Mouse (Mus musculus) embryonic facial prominence, embryonic 14.5 days (tissue): ENCODE results near the gene Uqcrh. TPM values are rescaled to one million over a fixed set of nuclear protein-coding genes. Genes with fewer than 3 reads are reported as not detected.
A peak's percentile ranks its signal among the peaks of the same experiment; 100 is the strongest.

ENCODE experiments used
- ATAC-seq: fragments of 200-750 bp; cut with Nextera tagmentation; 2 replicates; pipeline ENCODE4 v1.8.0; 2017; ENCODE audit warnings: low read depth, moderate number of reproducible peaks, moderate TSS enrichment
- DNase-seq: peaks from one replicate; pipeline ENCODE4 v3.0.0-alpha.2; 2015; ENCODE audit warnings: low spot score
- H3K27ac ChIP-seq: fragments of 300-500 bp; sonication (generic); replicated peaks from 2 replicates; pipeline ENCODE4 v1.5.1; 2014; ENCODE audit warnings: low read depth, mild to moderate bottlenecking, low read length, moderate library complexity
- H3K27me3 ChIP-seq: fragments of 300-500 bp; sonication (generic); replicated peaks from 2 replicates; pipeline ENCODE4 v1.6.1; 2014; ENCODE audit warnings: low read length; ENCODE audit not compliant: control insufficient read depth, insufficient read depth
- H3K36me3 ChIP-seq: fragments of 300-500 bp; sonication (generic); 2 replicates; pipeline ENCODE4 v1.6.1; 2014; ENCODE audit warnings: low read length, mixed read lengths; ENCODE audit not compliant: control insufficient read depth, insufficient read depth
- H3K4me1 ChIP-seq: fragments of 300-500 bp; sonication (generic); 2 replicates; pipeline ENCODE4 v1.6.1; 2014; ENCODE audit warnings: antibody characterized with exemption, low read length; ENCODE audit not compliant: control insufficient read depth, insufficient read depth
- H3K4me2 ChIP-seq: fragments of 300-500 bp; sonication (generic); 2 replicates; pipeline ENCODE4 v1.6.1; 2014; ENCODE audit warnings: low read depth, mild to moderate bottlenecking, low read length, moderate library complexity, mixed read lengths
- H3K4me3 ChIP-seq: fragments of 300-500 bp; sonication (generic); 2 replicates; pipeline ENCODE4 v1.5.1; 2014; ENCODE audit warnings: low read depth, mild to moderate bottlenecking, low read length
- H3K9ac ChIP-seq: fragments of 300-500 bp; sonication (generic); 2 replicates; pipeline ENCODE4 v1.6.1; 2014; ENCODE audit warnings: low read depth, mild to moderate bottlenecking, low read length, moderate library complexity, mixed read lengths
- H3K9me3 ChIP-seq: fragments of 300-500 bp; sonication (generic); 2 replicates; pipeline ENCODE4 v1.6.1; 2016; ENCODE audit warnings: low read length; ENCODE audit not compliant: control insufficient read depth
- WGBS: fragments of 180-500 bp; shearing (Covaris S2); extraction: QIAGEN DNeasy Blood & Tissue Kit; methylation state at CpG from one replicate; pipeline ENCODE4 v1.1.7; 2014; 5-methylcytosine and 5-hydroxymethylcytosine counted together
- polyA plus RNA-seq: library from polyadenylated mRNA; unstranded; fragments of >200 nt; fragmentation: Nextera tagmentation; extraction: Ambion mirVana; gene quantifications from 2 replicates; pipeline ENCODE4 v1.2.1, GENCODE M21; 2014

Gene Uqcrh
- polyA plus RNA-seq, 1 experiment from 2014 or later, result 572 TPM

DNA sequence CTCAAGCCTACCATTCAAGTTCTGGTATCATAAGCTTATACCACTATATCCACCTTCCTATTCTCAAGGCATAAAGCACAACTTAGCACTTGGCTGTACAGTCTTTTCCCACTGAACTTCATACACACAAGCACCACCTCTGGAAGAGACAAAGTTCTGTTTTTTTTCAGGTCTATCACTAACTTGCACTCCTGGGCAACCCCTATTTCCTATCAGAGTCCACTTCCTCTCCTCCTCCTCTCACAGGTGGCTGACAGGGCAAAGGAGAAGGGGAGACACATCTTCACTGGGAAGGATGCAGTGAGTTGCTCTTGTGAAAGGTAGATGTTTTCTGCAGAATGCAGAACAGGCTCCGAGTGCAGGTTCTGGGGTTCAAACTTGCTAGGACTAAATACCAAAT is 27.2 kb downstream of the Uqcrh start:
- Histone ChIP-seq H3K27me3 (no peaks in the 10 kb centered on the region), H3K9me3 (no peaks in the 10 kb centered on the region), H3K4me2 (no peak overlapping the region), H3K36me3 (peaks cover 29% of the 10 kb centered on the region; the same call in 1 of the 2 replicates), H3K4me1 (0 out of 2 replicates have a peak, but pooled peaks cover 5% of the 10 kb centered on the region), H3K4me3 (no peak overlapping the region), H3K27ac (no peak overlapping the region), H3K9ac (no peak overlapping the region)
- ATAC-seq (no peak), DNase-seq (no peak)
- 86% methylated on average over 1 of the region's 1 CpGs for WGBS

DNA sequence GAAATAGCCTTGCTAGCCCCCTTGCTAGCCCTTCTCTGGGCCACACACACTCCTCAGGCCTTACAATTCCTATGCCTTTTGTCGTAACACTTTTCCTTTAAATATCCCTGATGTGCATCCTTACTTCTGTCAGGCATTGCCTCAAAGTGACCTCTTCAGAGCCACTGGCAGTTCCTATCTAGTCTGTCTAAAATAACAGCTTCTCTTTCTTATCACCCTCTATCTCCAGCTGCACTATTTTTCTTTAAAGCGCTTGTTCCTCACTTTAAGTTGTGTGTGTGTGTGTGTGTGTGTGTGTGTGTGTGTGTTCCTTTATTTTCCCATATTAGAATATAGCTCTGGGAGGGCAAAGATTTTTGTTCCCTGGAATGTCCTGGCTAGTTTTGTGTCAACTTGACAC is 28.3 kb downstream of the Uqcrh start:
- 90% methylated on average over 2 of the region's 2 CpGs for whole genome bisulfite sequencing
- ATAC-seq (no peak), DNase-seq (no peak)
- no peak overlapping the region for H3K4me3 ChIP-seq
- no peak overlapping the region for H3K27ac ChIP-seq
- no peaks in the 10 kb centered on the region for H3K27me3 ChIP-seq
- H3K4me2 ChIP-seq, result no peak overlapping the region
- no peak overlapping the region for H3K9ac ChIP-seq
- H3K36me3 ChIP-seq, result peaks cover 37% of the 10 kb centered on the region
- H3K4me1 ChIP-seq, result no peaks in the 10 kb centered on the region
- no peaks in the 10 kb centered on the region for H3K9me3 ChIP-seq

DNA sequence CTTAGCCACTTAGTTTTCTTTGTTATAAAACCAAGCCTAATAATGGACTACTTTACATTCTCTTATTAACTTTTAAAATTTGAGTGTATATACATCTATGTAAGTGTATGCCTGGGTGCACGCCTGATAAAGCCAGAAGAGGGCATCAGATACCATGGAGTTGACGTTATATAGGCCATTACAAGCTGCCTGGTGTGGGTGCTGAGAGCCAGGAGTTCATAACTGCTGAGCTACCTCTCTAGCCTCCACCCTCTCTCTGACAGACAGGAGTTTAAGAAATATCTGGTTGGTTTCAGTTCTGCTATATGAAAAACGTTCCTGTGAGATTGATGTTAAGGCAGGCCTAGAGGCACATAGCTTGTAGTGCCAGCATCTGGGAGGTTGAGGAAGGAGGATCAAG is 32.7 kb downstream of the Uqcrh start:
- H3K27ac ChIP-seq, result no peak overlapping the region
- WGBS, result 68% methylated on average over 3 of the region's 3 CpGs
- no peaks in the 10 kb centered on the region for H3K9me3 ChIP-seq
- no peaks in the 10 kb centered on the region for H3K4me1 ChIP-seq
- H3K4me3 ChIP-seq, result no peak overlapping the region
- DNase-seq (no peak), ATAC-seq (no peak)
- H3K27me3 ChIP-seq, result no peaks in the 10 kb centered on the region
- no peak overlapping the region for H3K9ac ChIP-seq
- H3K4me2 ChIP-seq, result no peak overlapping the region
- peaks cover 34% of the 10 kb centered on the region for H3K36me3 ChIP-seq

- Histone ChIP-seq H3K4me1 (no peaks in the 10 kb centered on the region), H3K36me3 (peaks cover 37% of the 10 kb centered on the region), H3K27ac (no peak overlapping the region), H3K9ac (no peak overlapping the region), H3K9me3 (no peaks in the 10 kb centered on the region), H3K27me3 (no peaks in the 10 kb centered on the region), H3K4me3 (no peak overlapping the region), H3K4me2 (no peak overlapping the region)
- DNase-seq (no peak), ATAC-seq (no peak)
- WGBS, result 87% methylated on average over 2 of the region's 2 CpGs
Measured at GRCm38 (mm10) chr4:116040466-116040865, 34.4 kb downstream of the Uqcrh start.

DNA sequence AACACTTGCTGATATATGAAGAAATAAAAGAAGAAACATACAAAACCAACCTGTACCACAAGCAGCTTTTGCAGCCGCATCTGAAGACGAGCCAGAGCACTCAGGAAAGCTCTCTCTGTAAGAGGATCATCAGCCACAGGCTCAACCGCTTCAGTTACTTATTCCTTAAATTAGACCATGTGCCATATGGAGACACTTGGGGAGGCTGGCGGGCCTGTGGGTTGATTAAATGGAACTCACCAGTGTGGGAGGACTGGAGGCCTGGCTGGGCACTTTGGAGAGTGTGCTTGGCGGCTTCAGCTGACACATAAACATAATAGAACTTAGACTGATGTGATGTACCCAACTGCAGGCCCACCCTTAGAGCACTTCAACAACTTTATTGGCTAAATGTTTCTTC is 41.5 kb downstream of the Uqcrh start:
- WGBS, result 86% methylated on average over 5 of the region's 5 CpGs
- no peaks in the 10 kb centered on the region for H3K27me3 ChIP-seq
- H3K36me3 ChIP-seq, result peaks cover 34% of the 10 kb centered on the region
- H3K27ac ChIP-seq, result no peak overlapping the region
- no peak for ATAC-seq
- H3K4me2 ChIP-seq, result no peak overlapping the region
- no peak overlapping the region for H3K9ac ChIP-seq
- H3K4me3 ChIP-seq, result no peak overlapping the region
- DNase-seq, result no peak
- H3K9me3 ChIP-seq, result no peaks in the 10 kb centered on the region
- no peaks in the 10 kb centered on the region for H3K4me1 ChIP-seq

DNA sequence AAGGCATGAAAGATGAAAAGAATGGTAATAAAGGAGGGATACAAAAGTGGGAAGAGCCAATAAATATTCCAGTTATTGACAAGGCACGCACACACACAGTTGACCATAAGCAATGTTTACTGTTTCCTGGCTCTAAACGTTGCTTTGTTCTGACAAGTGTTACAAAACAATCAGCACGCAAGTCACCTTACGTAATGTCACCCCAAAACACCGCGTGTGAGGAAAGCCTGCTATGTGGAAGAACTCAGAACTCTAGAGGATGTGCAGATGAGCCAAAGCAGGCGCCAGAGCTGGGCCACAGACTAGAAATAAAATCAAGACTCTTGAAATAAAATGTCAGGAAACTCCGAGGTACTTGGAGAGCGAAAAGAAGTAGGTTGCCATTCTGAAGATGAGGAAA is 42.0 kb downstream of the Uqcrh start:
- H3K4me3 ChIP-seq, result no peak overlapping the region
- H3K4me2 ChIP-seq, result no peak overlapping the region
- ATAC-seq (no peak), DNase-seq (no peak)
- 87% methylated on average over 9 of the region's 9 CpGs for WGBS
- H3K9ac ChIP-seq, result no peak overlapping the region
- H3K27ac ChIP-seq, result no peak overlapping the region
- no peaks in the 10 kb centered on the region for H3K27me3 ChIP-seq
- no peaks in the 10 kb centered on the region for H3K9me3 ChIP-seq
- no peaks in the 10 kb centered on the region for H3K4me1 ChIP-seq
- peaks cover 34% of the 10 kb centered on the region for H3K36me3 ChIP-seq

- Histone ChIP-seq H3K9ac (peak within 1 kb of the TSS; percentile 61), H3K4me3 (peak within 1 kb of the TSS; percentile 62), H3K9me3 (no peaks in the 10 kb centered on the region), H3K27me3 (peaks cover 62% of the 10 kb centered on the region), H3K4me2 (peak within 1 kb of the TSS; percentile 100), H3K27ac (no peak within 1 kb of the TSS), H3K4me1 (no peaks in the 10 kb centered on the region), H3K36me3 (no peaks in the 10 kb centered on the region)
- peak; percentile 41 for ATAC-seq
- WGBS, result 13% methylated on average over 11 of the region's 18 CpGs
- no peak for DNase-seq
Measured at GRCm38 (mm10) chr4:116017902-116018746, 56.7 kb downstream of the Uqcrh start, which contains the start of gene Faah. Faah (minus strand) TSS chr4:116017926.

DNA sequence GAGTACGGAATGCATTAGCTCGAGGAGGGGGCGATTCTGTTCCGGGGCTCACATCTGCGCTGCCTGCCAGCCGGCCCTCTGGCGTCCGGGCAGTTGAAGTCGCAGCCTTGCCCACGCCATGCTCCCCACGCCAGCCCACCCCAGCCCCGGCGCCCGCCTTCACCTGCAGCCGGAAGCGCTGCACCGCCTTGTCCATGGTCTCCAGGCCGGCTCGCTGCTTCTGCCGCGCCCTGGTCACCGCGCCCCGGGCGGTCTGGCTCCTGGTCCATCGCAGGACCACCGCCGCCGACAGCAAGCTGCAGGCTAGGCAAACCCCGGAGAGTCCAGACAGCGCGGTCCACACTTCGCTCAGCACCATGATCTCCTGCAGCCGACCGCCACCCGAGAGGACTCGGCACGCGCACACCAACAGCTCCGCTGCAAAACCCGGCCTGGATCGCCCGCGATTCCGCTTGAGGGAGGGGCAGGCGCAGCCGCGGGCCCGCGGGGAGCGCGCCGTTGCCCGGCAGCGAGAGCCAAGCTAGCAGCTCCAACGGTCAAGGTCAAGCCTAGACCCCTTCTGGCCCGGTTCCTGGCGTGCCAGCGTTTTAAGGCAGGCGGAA is 57.5 kb downstream of the Uqcrh start:
- peak; percentile 90 for ATAC-seq
- Histone ChIP-seq H3K4me2 (peak overlapping the region; percentile 100), H3K9me3 (no peaks in the 10 kb centered on the region), H3K27me3 (peaks cover 62% of the 10 kb centered on the region), H3K9ac (peak overlapping the region; percentile 61), H3K36me3 (no peaks in the 10 kb centered on the region), H3K4me1 (no peaks in the 10 kb centered on the region), H3K4me3 (peak overlapping the region; percentile 62), H3K27ac (no peak overlapping the region)
- WGBS, result 0% methylated on average over 23 of the region's 60 CpGs
- DNase-seq, result peak; percentile 83
